26 mouse cellular contexts compared by ENCODE assay signal in the genomic region with DNA sequence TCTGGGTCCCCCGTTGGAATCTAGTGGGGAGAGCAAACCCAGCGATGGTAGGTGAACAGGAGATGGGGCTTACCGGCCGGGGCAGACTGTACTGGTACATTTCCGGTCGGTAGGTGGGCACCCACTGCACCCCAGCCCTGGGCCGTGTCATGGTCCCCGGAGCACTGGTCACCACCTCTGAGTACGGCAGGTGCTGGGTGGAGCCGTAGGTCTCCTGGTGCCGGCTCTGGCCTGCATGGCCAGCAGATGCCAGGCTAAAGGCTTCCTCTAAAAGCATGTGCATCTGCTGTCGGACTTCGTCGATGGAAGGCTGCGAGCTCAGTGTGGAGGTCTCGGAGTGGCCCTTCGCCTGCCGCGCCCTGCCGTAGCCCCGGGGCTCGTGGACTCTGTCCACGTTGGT. TPM values are rescaled to one million over a fixed set of nuclear protein-coding genes. Genes with fewer than 3 reads are reported as not detected.
A peak's percentile ranks its signal among the peaks of the same experiment; 100 is the strongest.
DNase-seq lines count a peak whose midpoint lies in the region; ATAC-seq lines count a peak whose summit lies in the region.
"Had no signal": no experiment of that assay in that cellular context is flagged by ENCODE, and none has a peak within 500 bp of the region (broad histone marks: within the 10 kb centered on the region; RNA-seq: fewer than 3 reads in every experiment).

No protein-coding gene starts in this region.

- 93% methylated on average over 23 of the region's 23 CpGs for WGBS in neural tube, embryonic 14.5 days
- WGBS in hindbrain, embryonic 12.5 days: 86% methylated on average over 23 of the region's 23 CpGs
- 96% methylated on average over 23 of the region's 23 CpGs for WGBS in midbrain, embryonic 11.5 days
- WGBS in kidney, embryonic 16.5 days: 95% methylated on average over 23 of the region's 23 CpGs

- H3K27ac ChIP-seq in neural tube, embryonic 14.5 days (ENCODE audit: low read depth, low read length): no peak overlapping the region
- no peak overlapping the region for H3K27ac ChIP-seq in hindbrain, embryonic 12.5 days
- no peak overlapping the region for H3K27ac ChIP-seq in midbrain, embryonic 11.5 days (ENCODE audit: low read depth, low read length)
- H3K27ac ChIP-seq in kidney, embryonic 16.5 days (ENCODE audit: low read length): no peak overlapping the region
- H3K27ac ChIP-seq: embryonic facial prominence, embryonic 13.5 days; heart, embryonic 10.5 days; limb, embryonic 13.5 days; liver, embryonic 13.5 days; macrophage; neural tube, embryonic 12.5 days had no signal

- no peak for DNase-seq in neural tube, embryonic 10.5 days (ENCODE audit: extremely low spot score, low spot score)
- DNase-seq in midbrain, embryonic 11.5 days (ENCODE audit: low spot score, missing footprints): peak; percentile 76
- DNase-seq in urinary bladder, postnatal 10 days (ENCODE audit: low spot score): no peak
- DNase-seq in left cerebral cortex, adult 11 months (ENCODE audit: low spot score): no peak
- DNase-seq in adrenal gland, postnatal 36 days: no peak
- DNase-seq: adrenal gland, postnatal 10 days; cerebellum, adult 11 months; cerebellum, postnatal 10 days; kidney, adult 18-20 months; liver, embryonic 13.5 days; lung, embryonic 14.5 days; right cerebral cortex, adult 18-20 months; thymus, postnatal 36 days had no signal

- peak; percentile 34; the same call in 1 of the 2 replicates for ATAC-seq in neural tube, embryonic 14.5 days (ENCODE audit: low read depth)
- ATAC-seq in hindbrain, embryonic 12.5 days (ENCODE audit: low FRiP score): peak; percentile 44; the same call in 1 of the 2 replicates
- ATAC-seq in midbrain, embryonic 11.5 days (ENCODE audit: low FRiP score): peak; percentile 52
- ATAC-seq in kidney, embryonic 16.5 days (ENCODE audit: low FRiP score, low TSS enrichment): no peak
- ATAC-seq: activated CD4-positive, CD25-positive, alpha-beta regulatory T cell, adult 4 months had no signal

- no peak overlapping the region for H3K9ac ChIP-seq in neural tube, embryonic 14.5 days (replicated peaks; ENCODE audit: low read depth, low read length)
- H3K9ac ChIP-seq in hindbrain, embryonic 12.5 days: no peak overlapping the region
- no peak overlapping the region for H3K9ac ChIP-seq in midbrain, embryonic 11.5 days (ENCODE audit: low read length)
- H3K9ac ChIP-seq in kidney, embryonic 16.5 days (replicated peaks; ENCODE audit: low read length): no peak overlapping the region
- H3K9ac ChIP-seq: embryonic facial prominence, embryonic 13.5 days; limb, embryonic 13.5 days; liver, embryonic 13.5 days; lung, embryonic 14.5 days; neural tube, embryonic 12.5 days had no signal

- H3K27me3 ChIP-seq in neural tube, embryonic 14.5 days (ENCODE audit: control insufficient read depth, insufficient read depth, low read length): no peaks in the 10 kb centered on the region
- H3K27me3 ChIP-seq in hindbrain, embryonic 12.5 days: no peaks in the 10 kb centered on the region; the same call in 1 of the 2 replicates
- H3K27me3 ChIP-seq in midbrain, embryonic 11.5 days (ENCODE audit: control insufficient read depth, insufficient read depth, low read length): no peaks in the 10 kb centered on the region
- no peaks in the 10 kb centered on the region for H3K27me3 ChIP-seq in kidney, embryonic 16.5 days (ENCODE audit: insufficient read depth, low read length)
- H3K27me3 ChIP-seq: embryonic facial prominence, embryonic 13.5 days; limb, embryonic 13.5 days; neural tube, embryonic 12.5 days had no signal

- H3K9me3 ChIP-seq in neural tube, embryonic 14.5 days (ENCODE audit: control insufficient read depth, low read length): no peaks in the 10 kb centered on the region
- no peaks in the 10 kb centered on the region for H3K9me3 ChIP-seq in hindbrain, embryonic 12.5 days (replicated peaks)
- H3K9me3 ChIP-seq in midbrain, embryonic 11.5 days (ENCODE audit: control insufficient read depth, low read length): no peaks in the 10 kb centered on the region
- no peaks in the 10 kb centered on the region for H3K9me3 ChIP-seq in kidney, embryonic 16.5 days (ENCODE audit: low read length)
- H3K9me3 ChIP-seq: embryonic facial prominence, embryonic 13.5 days; G1E; heart, embryonic 10.5 days; limb, embryonic 13.5 days; liver, embryonic 13.5 days; neural tube, embryonic 12.5 days had no signal

- no peak overlapping the region for H3K4me3 ChIP-seq in neural tube, embryonic 14.5 days (ENCODE audit: low read depth, low read length)
- no peak overlapping the region for H3K4me3 ChIP-seq in hindbrain, embryonic 12.5 days
- H3K4me3 ChIP-seq in midbrain, embryonic 11.5 days (ENCODE audit: low read depth, low read length): no peak overlapping the region
- no peak overlapping the region for H3K4me3 ChIP-seq in kidney, embryonic 16.5 days (ENCODE audit: low read length)
- H3K4me3 ChIP-seq: embryonic facial prominence, embryonic 13.5 days; heart, embryonic 10.5 days; limb, embryonic 13.5 days; liver, embryonic 13.5 days; neural tube, embryonic 12.5 days had no signal

- H3K4me2 ChIP-seq in neural tube, embryonic 14.5 days (ENCODE audit: low read depth, low read length): no peak overlapping the region
- no peak overlapping the region for H3K4me2 ChIP-seq in hindbrain, embryonic 12.5 days (replicated peaks)
- no peak overlapping the region for H3K4me2 ChIP-seq in midbrain, embryonic 11.5 days
- H3K4me2 ChIP-seq in kidney, embryonic 16.5 days (replicated peaks; ENCODE audit: low read depth, low read length): no peak overlapping the region
- H3K4me2 ChIP-seq: embryonic facial prominence, embryonic 13.5 days; limb, embryonic 13.5 days; liver, embryonic 13.5 days; lung, embryonic 14.5 days; neural tube, embryonic 12.5 days had no signal

- no peaks in the 10 kb centered on the region for H3K4me1 ChIP-seq in neural tube, embryonic 14.5 days (ENCODE audit: control insufficient read depth, insufficient read depth, low read length)
- peaks cover 12% of the 10 kb centered on the region for H3K4me1 ChIP-seq in hindbrain, embryonic 12.5 days
- peaks cover 9% of the 10 kb centered on the region; the same call in 1 of the 2 replicates for H3K4me1 ChIP-seq in midbrain, embryonic 11.5 days (ENCODE audit: control insufficient read depth, insufficient read depth, low read length)
- no peaks in the 10 kb centered on the region for H3K4me1 ChIP-seq in kidney, embryonic 16.5 days (ENCODE audit: insufficient read depth, low read length)
- H3K4me1 ChIP-seq: heart, embryonic 10.5 days; limb, embryonic 13.5 days; liver, embryonic 13.5 days; neural tube, embryonic 12.5 days had no signal

- 0 out of 2 replicates have a peak, but pooled peaks cover 5% of the 10 kb centered on the region for H3K36me3 ChIP-seq in neural tube, embryonic 14.5 days (ENCODE audit: control insufficient read depth, insufficient read depth, low read length)
- H3K36me3 ChIP-seq in hindbrain, embryonic 12.5 days: no peaks in the 10 kb centered on the region
- no peaks in the 10 kb centered on the region for H3K36me3 ChIP-seq in midbrain, embryonic 11.5 days (ENCODE audit: control insufficient read depth, insufficient read depth, low read length)
- H3K36me3 ChIP-seq in kidney, embryonic 16.5 days (ENCODE audit: insufficient read depth, low read length): no peaks in the 10 kb centered on the region
- H3K36me3 ChIP-seq: embryonic facial prominence, embryonic 13.5 days; G1E; heart, embryonic 10.5 days; limb, embryonic 13.5 days; liver, embryonic 13.5 days; neural tube, embryonic 12.5 days had no signal

RNA-seq across cellular contexts. Expression of a gene that starts 45.2 kb away (rescaled TPM):
- not detected in 2 replicates for polyA plus RNA-seq in neural tube, embryonic 14.5 days (2014; fragmentation: Nextera tagmentation; extraction: Ambion mirVana)
- not detected in 2 replicates for polyA plus RNA-seq in hindbrain, embryonic 12.5 days (2016; fragmentation: Nextera tagmentation; extraction: Ambion mirVana)
- polyA plus RNA-seq in midbrain, embryonic 11.5 days (2014; fragmentation: Nextera tagmentation; extraction: Ambion mirVana): 0.16 and 0.34 TPM in 2 replicates
- polyA plus RNA-seq in kidney, embryonic 16.5 days (2015; fragmentation: Nextera tagmentation; extraction: Ambion mirVana): not detected in 2 replicates
- total RNA-seq in adrenal gland, postnatal 36 days (2021): 1 to 10 TPM; 1.1 to 2.1 TPM
- total RNA-seq: G1E; layer of hippocampus, postnatal 14 days had no signal
- polyA plus RNA-seq: activated CD4-positive, CD25-positive, alpha-beta regulatory T cell, adult 4 months; brain, embryonic 14.5 days; embryonic facial prominence, embryonic 13.5 days; G1E; large intestine, adult 2 months; limb, embryonic 13.5 days; lung, embryonic 14.5 days; macrophage had no signal
